ENCODE assay signal across 8 mouse cellular contexts in genomic region chr1:71651315-71651714, GRCm38 (mm10). TPM values are rescaled to one million over a fixed set of nuclear protein-coding genes. Genes with fewer than 3 reads are reported as not detected.
A peak's percentile ranks its signal among the peaks of the same experiment; 100 is the strongest.
DNase-seq lines count a peak whose midpoint lies in the region; ATAC-seq and TF ChIP-seq lines count a peak whose summit lies in the region.

No protein-coding gene starts in this region.

- H3K4me1 ChIP-seq in heart, embryonic 11.5 days (ENCODE audit: control insufficient read depth, insufficient read depth, low read length) = peaks cover 13% of the 10 kb centered on the region; the same call in 1 of the 2 replicates
- H3K4me1 ChIP-seq in forebrain, embryonic 12.5 days = peaks cover 16% of the 10 kb centered on the region
- peaks cover 4% of the 10 kb centered on the region for H3K4me1 ChIP-seq in liver, embryonic 11.5 days (replicated peaks; ENCODE audit: control insufficient read depth, insufficient read depth, low read length)

- ATAC-seq in heart, embryonic 11.5 days (replicated peaks; ENCODE audit: insufficient number of reproducible peaks, low FRiP score, low TSS enrichment) = no peak
- no peak for ATAC-seq in forebrain, embryonic 12.5 days (ENCODE audit: low FRiP score)
- ATAC-seq in liver, embryonic 11.5 days (replicated peaks; ENCODE audit: low FRiP score) = no peak

- peak overlapping the region; percentile 81 for H3K4me2 ChIP-seq in heart, embryonic 11.5 days
- peak overlapping the region; percentile 93 for H3K4me2 ChIP-seq in forebrain, embryonic 12.5 days
- peak overlapping the region; percentile 82 for H3K4me2 ChIP-seq in liver, embryonic 11.5 days

- intact Hi-C loops in heart, postnatal 14 days (cut with DNase I) = loop anchor here (10.0 kb wide), 1 partner anchor 113 kb away; no protein-coding TSS in a partner anchor

- peak overlapping the region; percentile 85 for H3K4me3 ChIP-seq in heart, embryonic 11.5 days (ENCODE audit: low read depth, low read length)
- H3K4me3 ChIP-seq in C2C12 (ENCODE audit: insufficient read depth, poor library complexity, severe bottlenecking) = peak overlapping the region; percentile 83
- peak overlapping the region; percentile 26 for H3K4me3 ChIP-seq in forebrain, embryonic 12.5 days (replicated peaks)
- peak overlapping the region; percentile 71 for H3K4me3 ChIP-seq in liver, embryonic 11.5 days (ENCODE audit: low read depth, low read length)

- no peaks in the 10 kb centered on the region for H3K27me3 ChIP-seq in heart, embryonic 11.5 days (ENCODE audit: control insufficient read depth, insufficient read depth, low read length)
- H3K27me3 ChIP-seq in C2C12 (ENCODE audit: control insufficient read depth, insufficient read depth, insufficient read length) = no peaks in the 10 kb centered on the region
- H3K27me3 ChIP-seq in forebrain, embryonic 12.5 days = peaks cover 8% of the 10 kb centered on the region; the same call in 1 of the 2 replicates
- H3K27me3 ChIP-seq in liver, embryonic 11.5 days (replicated peaks; ENCODE audit: control insufficient read depth, insufficient read depth, low read length) = peaks cover 2% of the 10 kb centered on the region; the same call in 1 of the 2 replicates

- no peak for TF ChIP-seq CTCF in C2C12 (IDR thresholded peaks at IDR 0.05; ENCODE audit: control insufficient read depth, insufficient read depth, insufficient read length)

- peaks cover 68% of the 10 kb centered on the region for H3K79me2 ChIP-seq in C2C12 (ENCODE audit: control insufficient read depth, insufficient read depth)

- peaks cover 60% of the 10 kb centered on the region for H3K79me3 ChIP-seq in C2C12 (ENCODE audit: low read depth)

- H3ac ChIP-seq in C2C12 (ENCODE audit: control insufficient read depth, insufficient read length, low read depth) = peak overlapping the region; percentile 84

- H3K36me3 ChIP-seq in heart, embryonic 11.5 days (ENCODE audit: control insufficient read depth, insufficient read depth, low read length) = peaks cover 22% of the 10 kb centered on the region
- H3K36me3 ChIP-seq in C2C12 (ENCODE audit: control insufficient read depth, insufficient read depth) = peaks cover 55% of the 10 kb centered on the region
- H3K36me3 ChIP-seq in forebrain, embryonic 12.5 days (replicated peaks) = peaks cover 25% of the 10 kb centered on the region; the same call in 1 of the 2 replicates
- H3K36me3 ChIP-seq in liver, embryonic 11.5 days (ENCODE audit: control insufficient read depth, insufficient read depth, low read length) = peaks cover under 1% of the 10 kb centered on the region; the same call in 1 of the 2 replicates

- peak overlapping the region; percentile 96; the same call in 1 of the 2 replicates for H3K27ac ChIP-seq in heart, embryonic 11.5 days (ENCODE audit: low read depth, low read length)
- no peak overlapping the region for H3K27ac ChIP-seq in forebrain, embryonic 12.5 days
- no peak overlapping the region for H3K27ac ChIP-seq in liver, embryonic 11.5 days (ENCODE audit: low read depth, low read length)

- WGBS in heart, embryonic 11.5 days (ENCODE audit: insufficient replicate concordance) = 33% methylated on average over 9 of the region's 9 CpGs
- WGBS in forebrain, embryonic 12.5 days = 52% methylated on average over 9 of the region's 9 CpGs
- 36% methylated on average over 9 of the region's 9 CpGs for WGBS in liver, embryonic 11.5 days

- peak overlapping the region; percentile 92 for H3K9ac ChIP-seq in heart, embryonic 11.5 days (ENCODE audit: low read depth, low read length)
- H3K9ac ChIP-seq in forebrain, embryonic 12.5 days = peak overlapping the region; percentile 12; the same call in 1 of the 2 replicates
- 0 out of 2 replicates have a peak overlapping the region, but pooled peaks have one; percentile 20 for H3K9ac ChIP-seq in liver, embryonic 11.5 days (ENCODE audit: low read depth, low read length)

- no peak for DNase-seq in heart, postnatal 14 days
- no peak for DNase-seq in liver, embryonic 11.5 days (ENCODE audit: low spot score)
- DNase-seq in thymus, postnatal 10 days (ENCODE audit: low spot score in 2 of 2) = no peak
- DNase-seq in layer of hippocampus, adult 9-11 months = no peak
- DNase-seq in adrenal gland, postnatal 4 days (ENCODE audit: low spot score in 2 of 2) = no peak

- H3K9me3 ChIP-seq in heart, embryonic 11.5 days (replicated peaks; ENCODE audit: control insufficient read depth, low read length) = no peaks in the 10 kb centered on the region
- H3K9me3 ChIP-seq in forebrain, embryonic 12.5 days = no peaks in the 10 kb centered on the region
- no peaks in the 10 kb centered on the region for H3K9me3 ChIP-seq in liver, embryonic 11.5 days (ENCODE audit: control insufficient read depth, low read length)

TF ChIP-seq in C2C12, 6 proteins besides CTCF, POLR2A, EP300 and RAD21:
- no peak for TF ChIP-seq USF1 (IDR thresholded peaks at IDR 0.05; ENCODE audit: low read depth)
- TF ChIP-seq MYOD1 (IDR thresholded peaks at IDR 0.05; ENCODE audit: control insufficient read depth, insufficient read length, low read depth) = no peak
- no peak for TF ChIP-seq MYOG (IDR thresholded peaks at IDR 0.05; ENCODE audit: control insufficient read depth, extremely low read depth, insufficient read length)
- no peak for TF ChIP-seq FOSL1 (IDR thresholded peaks at IDR 0.05; ENCODE audit: insufficient read depth, low read length, poor library complexity, severe bottlenecking)
- TF ChIP-seq MAX (IDR thresholded peaks at IDR 0.05) = no peak
- TF ChIP-seq CEBPB (IDR thresholded peaks at IDR 0.05; ENCODE audit: low read depth) = no peak

RNA-seq across cellular contexts. Expression of gene Fn1, which starts 1.7 kb away (rescaled TPM):
- polyA plus RNA-seq in heart, embryonic 11.5 days (2014; fragmentation: Nextera tagmentation; extraction: Ambion mirVana) = 332 and 395 TPM in 2 replicates
- total RNA-seq in heart, postnatal 14 days (2021) = 100 to 1,000 TPM; 225 to 254 TPM
- polyA plus RNA-seq in C2C12 (2012; fragmentation: generic; extraction: Trizol) = 299 TPM
- 93.2 and 96.6 TPM in 2 replicates for polyA plus RNA-seq in forebrain, embryonic 12.5 days (2016; fragmentation: Nextera tagmentation; extraction: Ambion mirVana)
- polyA plus RNA-seq in liver, embryonic 11.5 days (2014; fragmentation: Nextera tagmentation; extraction: Ambion mirVana) = 171 and 175 TPM in 2 replicates
- 100 to 1,000 TPM; 186 to 364 TPM for total RNA-seq in adrenal gland, postnatal 4 days (2021)

Comparison
In these comparisons a context has a peak if more than half of its experiments do, and no peak if none do; other contexts are left out.
1. H3K4me3 ChIP-seq: peak in every context shown above with its lines; median percentile 85 in heart, embryonic 11.5 days; 83 in C2C12; 71 in liver, embryonic 11.5 days; 26 in forebrain, embryonic 12.5 days.
2. H3K9ac ChIP-seq: peak in every context shown above with its lines; median percentile 92 in heart, embryonic 11.5 days; 20 in liver, embryonic 11.5 days; 12 in forebrain, embryonic 12.5 days.